Mouse (Mus musculus) left cerebral cortex, adult 2 months (tissue): ENCODE measurements around the gene Hnrnph1. TPM values are rescaled to one million over a fixed set of nuclear protein-coding genes. Genes with fewer than 3 reads are reported as not detected.

Source experiments
- DNase-seq, 2 experiments: peaks; one replicate each; pipeline ENCODE4 v3.0.0; 2021 to 2022; ENCODE audit warnings: low spot score in 2 of 2, mixed read lengths in 1 of 2; ENCODE audit errors: extremely low spot score in 1 of 2
- H3K27ac ChIP-seq: fragments of 200-600 bp; 2 replicates; pipeline ENCODE4 v1.8.1; 2022
- H3K4me3 ChIP-seq: fragments of 200-600 bp; 2 replicates; pipeline ENCODE4 v1.8.1; 2022
- CTCF ChIP-seq: fragments of 200-600 bp; IDR thresholded peaks from 2 replicates; pipeline ENCODE4 v1.8.1; 2022; ENCODE audit warnings: antibody characterized with exemption, mild to moderate bottlenecking, moderate library complexity
- intact Hi-C: fragments of 180-260 bp; cut with DNase I; formaldehyde crosslinking; loops from one replicate; pipeline ENCODE4 v1.15.1; 2025
- microRNA-seq, 2 experiments: library from miRNA; unstranded; fragments of <30 nt; microRNA quantifications; one replicate each; pipeline ENCODE4 v1.2.0; 2021
- total RNA-seq, 2 experiments: library from RNA; stranded (reverse); gene quantifications; 2 replicates each; pipeline ENCODE4 v1.2.3; 2021

Gene Hnrnph1
- total RNA-seq, 2 experiments from 2014 or later: 272 to 274 TPM

DNA sequence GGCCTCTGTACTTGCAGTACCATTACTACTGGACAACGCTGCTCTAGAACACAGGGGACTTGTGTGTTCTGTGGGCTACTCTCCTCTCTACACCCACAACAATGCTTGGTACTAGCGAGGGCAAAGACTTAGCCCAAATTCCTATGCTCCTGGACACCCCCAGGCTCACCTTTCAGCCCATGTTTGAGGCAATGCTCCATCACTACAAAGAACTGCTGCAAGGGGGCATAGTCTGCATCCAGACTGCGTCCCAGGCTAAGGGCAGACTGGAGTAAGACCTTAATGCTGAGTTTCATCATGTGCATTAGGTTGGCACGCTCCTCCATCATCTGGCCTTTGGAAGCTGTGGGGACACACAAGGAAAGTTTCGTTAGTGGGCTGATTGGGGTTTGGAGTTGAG is 44.7 kb downstream of the Hnrnph1 start:
- no peak for TF ChIP-seq CTCF
- Histone ChIP-seq H3K27ac (no peak overlapping the region), H3K4me3 (peak overlapping the region; percentile 33)
- no peak for DNase-seq
- intact Hi-C loops: no loop called here

DNA sequence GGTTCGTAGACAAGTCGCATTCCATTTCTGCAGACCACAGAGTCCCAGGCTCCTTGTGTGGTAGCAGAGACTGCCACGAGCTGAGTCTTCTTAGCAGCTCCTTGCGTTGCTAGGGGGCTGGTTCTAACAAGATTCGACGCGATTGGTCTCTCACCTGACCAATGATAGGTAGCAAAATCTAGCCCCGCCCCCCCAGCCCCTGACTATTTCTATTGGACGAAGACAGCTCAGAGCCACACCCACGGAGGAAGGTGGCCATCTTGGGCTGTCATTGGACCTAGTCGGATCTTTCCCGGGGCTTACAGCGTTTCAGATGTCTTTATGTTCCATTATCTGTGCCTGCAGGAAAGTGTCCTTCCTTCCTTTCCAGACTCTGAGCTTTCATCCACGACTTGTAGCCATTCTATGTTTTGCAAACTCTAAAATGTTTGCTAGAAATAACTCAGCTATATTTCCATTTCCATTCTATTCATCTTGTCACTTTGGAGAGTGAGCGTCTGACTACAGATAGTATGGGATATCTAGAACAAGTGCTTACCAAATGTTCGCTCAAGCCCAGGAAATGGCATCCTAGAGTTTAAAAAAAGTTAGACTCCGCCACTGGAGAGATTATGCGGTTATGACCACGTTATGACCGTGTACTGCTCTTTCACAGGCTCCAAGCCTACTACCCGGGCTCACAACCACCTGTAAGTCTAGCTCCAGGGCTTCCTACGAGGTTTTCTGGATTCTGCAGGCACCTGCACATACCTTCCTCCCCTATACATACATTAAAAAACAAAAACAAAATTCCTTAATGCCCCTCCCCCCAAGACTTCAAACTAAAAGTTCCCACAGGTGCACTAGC is 45.4 kb downstream of the Hnrnph1 start:
- intact Hi-C loops: no loop called here
- H3K27ac ChIP-seq: peak overlapping the region; percentile 54; the same call in 1 of the 2 replicates
- TF ChIP-seq CTCF: no peak
- DNase-seq: peak; percentile 44 to 69
- H3K4me3 ChIP-seq: peak overlapping the region; percentile 39

DNA sequence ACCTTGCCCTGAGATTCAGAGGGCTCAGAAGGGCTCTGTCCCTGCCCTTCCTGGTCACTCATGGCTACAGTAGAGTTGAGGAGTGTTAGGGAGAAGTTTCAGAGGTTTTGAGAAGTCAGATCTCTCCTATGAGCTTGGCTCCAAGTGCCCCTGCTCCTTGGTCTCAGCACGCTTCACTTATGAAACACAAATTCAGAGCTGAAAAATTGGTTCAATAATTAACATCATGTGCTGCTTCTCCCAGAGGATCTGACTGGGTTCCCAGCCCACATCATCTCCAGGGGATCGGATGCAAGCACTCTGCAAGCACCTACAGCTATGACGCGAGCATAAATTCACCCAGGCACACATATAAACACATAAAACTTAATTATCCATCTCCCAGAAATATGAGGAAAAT is 49.3 kb downstream of the Hnrnph1 start:
- intact Hi-C loops: no loop called here
- Histone ChIP-seq H3K27ac (no peak overlapping the region), H3K4me3 (no peak overlapping the region)
- DNase-seq: no peak
- TF ChIP-seq CTCF: no peak

DNA sequence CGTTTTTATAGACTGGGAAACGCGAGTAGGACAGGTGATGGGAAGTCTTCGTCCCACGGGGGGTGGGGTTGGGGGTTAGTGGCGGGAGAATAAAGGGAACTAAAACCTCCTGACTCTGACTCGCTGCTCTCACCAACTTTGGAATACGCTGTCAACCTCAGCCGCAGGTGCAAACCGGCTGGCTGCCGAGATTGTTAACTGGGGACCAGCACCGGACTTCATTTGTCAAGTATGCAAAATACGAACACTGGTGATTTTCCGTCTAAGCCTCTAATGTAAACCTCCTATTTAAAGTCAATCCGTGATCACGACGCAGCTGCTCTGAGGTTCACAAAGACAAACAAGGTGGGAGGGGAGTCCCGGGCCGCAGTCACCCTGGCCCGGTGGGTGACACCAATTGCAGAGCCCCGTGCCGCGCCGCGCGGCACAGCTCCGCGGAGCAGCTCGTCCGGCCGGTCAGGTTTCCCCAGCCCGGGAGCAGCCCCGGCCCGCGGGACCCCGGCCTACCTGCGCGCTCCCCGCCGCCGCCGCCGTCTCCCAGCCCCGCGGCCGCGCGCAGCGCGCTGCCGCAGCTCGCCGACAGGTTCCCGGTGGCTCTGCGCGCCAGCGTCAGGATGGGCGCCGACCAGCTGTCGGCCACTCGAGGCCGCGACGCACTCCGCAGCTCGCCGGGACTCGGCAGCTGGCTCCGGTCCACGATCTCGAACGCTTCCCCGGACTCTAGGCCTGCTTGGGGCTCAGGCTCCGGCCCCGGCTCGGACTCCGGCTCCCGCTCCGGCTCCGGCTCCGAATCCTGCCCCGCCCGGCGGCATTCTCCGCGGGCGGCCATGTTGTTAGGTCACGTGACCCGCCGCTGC is 53.7 kb downstream of the Hnrnph1 start, which contains the start of gene Rufy1:
Gene Rufy1, minus strand, starts transcription at position 849 of the 857 bp plus-strand sequence.
- Histone ChIP-seq H3K27ac (peak within 1 kb of the TSS; percentile 100), H3K4me3 (peak within 1 kb of the TSS; percentile 95)
- intact Hi-C loops: loop anchor here (10.0 kb wide), 1 partner anchor 494 kb away; no protein-coding TSS in a partner anchor
- peak; percentile 10; the same call in 1 of the 2 replicates for TF ChIP-seq CTCF
- peak; percentile 82 for DNase-seq

DNA sequence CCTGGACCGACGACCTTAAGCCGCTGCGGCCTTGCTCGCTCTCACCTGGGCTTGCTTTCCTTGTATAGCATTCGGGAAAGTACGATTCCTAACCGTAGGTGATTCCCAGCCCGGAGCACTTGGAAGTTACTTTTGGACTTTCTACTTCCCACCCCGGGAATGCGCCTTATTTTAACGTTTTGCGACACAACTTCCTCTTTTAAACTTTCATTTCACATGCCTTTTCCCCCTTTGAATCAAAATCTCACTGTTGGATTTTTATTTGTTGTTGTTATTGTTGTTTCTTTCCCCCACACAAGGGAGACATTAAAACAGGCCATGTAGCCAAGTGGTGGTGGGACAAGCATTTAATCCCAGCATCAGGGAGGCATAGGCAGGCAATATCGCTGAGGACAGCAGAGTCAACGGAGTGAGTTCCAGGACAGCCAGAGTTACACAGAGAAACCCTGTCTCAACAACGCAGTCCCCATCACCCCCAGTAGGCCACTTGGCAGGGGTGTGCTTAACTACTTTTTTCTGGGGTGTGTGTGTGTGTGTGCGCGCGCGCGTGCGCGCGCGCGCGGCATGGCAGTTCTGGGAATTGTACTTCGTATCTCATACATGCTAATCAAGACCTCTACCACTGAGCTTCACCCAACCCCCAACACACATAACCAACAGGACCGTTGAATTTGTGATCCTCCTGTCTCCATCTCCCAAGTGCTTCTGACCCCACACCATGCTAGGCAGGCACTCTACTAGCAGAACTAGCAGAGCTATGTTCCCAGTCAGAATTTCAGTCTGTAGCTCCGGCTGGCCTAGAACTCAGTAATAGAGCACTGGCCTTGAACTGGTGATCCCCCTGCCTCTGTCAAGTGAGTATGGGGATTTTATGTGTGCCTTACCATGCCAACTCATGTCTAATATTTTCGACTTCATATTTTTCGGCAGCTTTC is 54.6 kb downstream of the Hnrnph1 start:
- intact Hi-C loops: loop anchor here (10.0 kb wide), 1 partner anchor 493 kb away; no protein-coding TSS in a partner anchor
- Histone ChIP-seq H3K27ac (peak overlapping the region; percentile 100), H3K4me3 (peak overlapping the region; percentile 95)
- no peak for TF ChIP-seq CTCF
- no peak for DNase-seq

DNA sequence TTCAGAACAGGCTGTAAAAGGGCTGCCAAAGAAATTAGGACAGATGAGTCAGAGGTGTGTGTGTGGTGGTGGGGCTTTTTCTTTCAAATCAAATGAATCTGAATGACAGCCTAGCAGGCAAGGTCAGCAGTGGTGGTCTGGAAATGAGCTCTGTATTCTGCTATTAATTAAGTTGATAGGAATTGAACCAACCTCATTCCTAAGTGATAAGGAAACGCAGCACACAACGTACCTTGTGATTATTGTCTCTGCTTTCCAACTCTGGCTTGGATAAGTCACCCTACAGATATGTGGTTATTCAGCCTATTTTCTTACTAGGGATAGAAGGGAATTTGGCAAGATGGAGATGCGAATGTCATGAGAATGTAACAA is 55.3 kb downstream of the Hnrnph1 start:
- Histone ChIP-seq H3K27ac (no peak overlapping the region), H3K4me3 (no peak overlapping the region)
- DNase-seq: no peak
- no peak for TF ChIP-seq CTCF
- intact Hi-C loops: loop anchor here (10.0 kb wide), 1 partner anchor 493 kb away; no protein-coding TSS in a partner anchor

DNA sequence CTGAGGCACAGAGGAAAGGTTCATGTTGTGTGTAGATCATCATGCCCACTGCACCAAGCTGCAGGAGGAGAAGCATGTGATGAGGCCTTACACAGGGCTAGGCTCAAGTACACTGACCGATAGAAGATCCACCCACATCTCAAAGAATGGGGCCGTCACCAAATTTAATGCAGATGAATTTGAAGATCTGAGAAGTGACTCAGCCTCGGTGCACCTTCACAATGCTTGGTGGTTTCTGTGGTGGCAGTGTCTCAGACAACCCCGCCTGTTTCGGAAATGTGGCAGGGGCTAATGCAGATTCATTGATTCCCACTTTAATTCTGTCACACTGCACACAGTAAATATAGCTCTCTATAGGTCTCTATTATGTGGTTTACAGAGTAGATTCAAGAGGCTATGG is 56.1 kb downstream of the Hnrnph1 start:
- no peak overlapping the region for H3K27ac ChIP-seq
- TF ChIP-seq CTCF: no peak
- H3K4me3 ChIP-seq: no peak overlapping the region
- intact Hi-C loops: loop anchor here (10.0 kb wide), 1 partner anchor 492 kb away; no protein-coding TSS in a partner anchor
- DNase-seq: no peak

Small RNAs within 50 kb of the gene (microRNA-seq; reads per million reads assigned to microRNA genes)
- gene Mir804: 0 reads per million in 2 experiments

Other genes with a start within 250 kb of the Hnrnph1 start
- gene Tbc1d9b, start 245.6 kb upstream of the Hnrnph1 start, total RNA-seq: 100 to 1,000 TPM; 118 to 124 TPM
- 10 to 100 TPM; 13.3 to 14.2 TPM for gene Mrnip, start 202.5 kb upstream of the Hnrnph1 start, total RNA-seq
- 100 to 1,000 TPM; 474 to 490 TPM for gene Sqstm1, start 166.2 kb upstream of the Hnrnph1 start, total RNA-seq
- 10 to 100 TPM; 63.1 to 67.0 TPM for gene Mgat4b, start 166.1 kb upstream of the Hnrnph1 start, total RNA-seq
- gene Ltc4s, start 138.4 kb upstream of the Hnrnph1 start, total RNA-seq: 1 to 10 TPM; 5.9 to 8.7 TPM
- 10 to 100 TPM; 11.1 to 11.5 TPM for gene Maml1, start 84.7 kb upstream of the Hnrnph1 start, total RNA-seq
- 100 to 1,000 TPM; 387 to 418 TPM for gene Canx, start 51.3 kb upstream of the Hnrnph1 start, total RNA-seq
- gene Cby3, start 22.5 kb upstream of the Hnrnph1 start, total RNA-seq: not detected
- gene Rufy1, start 54.1 kb downstream of the Hnrnph1 start, total RNA-seq: 10 to 100 TPM; 26.2 to 27.0 TPM
- gene Adamts2, start 225.1 kb downstream of the Hnrnph1 start, total RNA-seq: 10 to 100 TPM; 10.9 to 13.0 TPM